Mouse (Mus musculus): ENCODE data around the gene Zfp937.
"Not testable (repeated sequence)": the region's sequence is repeated elsewhere in the genome, so short reads cannot be mapped to it uniquely, and the experiment has no call there.

The Zfp937 gene

DNA sequence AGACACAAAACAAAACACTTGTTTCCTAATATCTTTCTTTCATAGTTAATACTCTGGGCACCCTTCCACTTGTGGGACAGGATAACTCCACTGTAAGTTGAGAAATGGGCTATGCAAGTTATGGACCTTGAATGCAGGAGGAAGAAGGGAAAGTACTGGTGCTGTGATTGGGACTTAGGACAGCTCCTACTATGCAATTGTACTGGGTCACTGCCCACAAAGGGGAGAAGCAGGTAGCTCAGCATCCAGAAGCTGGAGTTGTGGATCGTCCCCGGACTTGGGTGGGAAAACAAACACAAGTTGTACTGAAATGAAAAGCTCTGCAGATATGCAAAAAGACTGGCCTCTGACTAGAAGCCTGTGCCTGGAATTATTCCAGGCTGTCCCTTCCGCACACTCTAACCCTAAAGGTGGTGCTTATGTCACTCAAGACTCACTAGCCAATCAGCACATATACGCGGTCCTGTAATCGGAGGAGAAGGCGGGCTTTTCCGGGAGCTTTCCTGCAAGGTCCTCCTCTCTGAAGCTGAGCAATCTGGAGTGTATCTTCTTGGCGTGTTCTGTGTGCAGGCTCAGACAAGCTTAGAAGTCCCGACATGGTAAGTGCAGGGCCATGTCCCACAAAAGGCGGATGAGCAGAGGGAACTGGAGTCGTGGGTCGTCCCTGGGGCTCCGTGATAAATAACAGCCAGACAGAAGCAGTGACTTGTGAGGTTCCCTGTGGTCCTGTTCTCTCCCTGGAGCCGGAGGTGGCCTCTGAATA is at the start of gene Zfp937:
Zfp937 (plus strand) TSS at position 474 of the 763 bp plus-strand sequence.
- DNase-seq (ENCODE audit: low read depth): not testable (repeated sequence)

DNA sequence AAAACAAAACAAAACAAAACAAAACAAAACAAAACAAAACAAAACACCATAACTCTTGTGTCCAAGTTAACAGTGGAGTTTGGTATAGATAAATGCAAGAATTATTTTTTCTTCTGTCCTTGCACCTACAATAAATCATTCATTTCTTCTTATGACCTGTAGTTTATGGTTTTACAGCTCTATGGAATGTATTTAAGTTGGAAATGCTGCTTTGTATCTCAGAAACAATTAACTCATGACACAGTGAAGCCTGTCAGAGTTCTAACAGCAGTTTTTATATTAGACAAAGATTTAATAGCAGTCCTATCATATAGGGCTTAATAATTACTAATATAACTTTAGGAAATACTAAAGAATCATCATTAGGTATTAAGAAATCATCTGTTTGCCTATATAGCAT is 44.0 kb upstream of the Zfp937 start:
- DNase-seq (ENCODE audit: low read depth): no peak

DNA sequence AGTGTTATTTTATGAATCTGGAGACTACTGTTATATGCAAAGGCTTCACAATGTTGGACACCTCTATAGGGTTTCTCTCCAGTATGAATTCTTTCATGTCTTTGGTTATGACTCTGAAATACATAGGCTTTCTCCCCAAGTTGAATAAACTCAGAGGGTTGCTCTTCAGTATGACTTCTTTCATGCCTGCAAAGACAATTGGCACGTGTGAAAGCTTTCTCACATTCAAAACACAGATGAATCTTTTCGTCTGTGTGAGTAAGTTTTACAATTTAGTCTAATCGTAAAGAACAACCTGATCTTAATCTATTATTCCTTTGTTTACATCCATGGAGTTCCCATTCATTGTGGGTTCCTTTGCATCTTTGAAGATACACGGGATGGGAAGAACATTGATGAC is 38.3 kb upstream of the Zfp937 start, which contains the start of gene Gm10770:
Gm10770 (minus strand) TSS at position 101 of the 400 bp plus-strand sequence.
- not testable (repeated sequence) for DNase-seq (ENCODE audit: low read depth)

DNA sequence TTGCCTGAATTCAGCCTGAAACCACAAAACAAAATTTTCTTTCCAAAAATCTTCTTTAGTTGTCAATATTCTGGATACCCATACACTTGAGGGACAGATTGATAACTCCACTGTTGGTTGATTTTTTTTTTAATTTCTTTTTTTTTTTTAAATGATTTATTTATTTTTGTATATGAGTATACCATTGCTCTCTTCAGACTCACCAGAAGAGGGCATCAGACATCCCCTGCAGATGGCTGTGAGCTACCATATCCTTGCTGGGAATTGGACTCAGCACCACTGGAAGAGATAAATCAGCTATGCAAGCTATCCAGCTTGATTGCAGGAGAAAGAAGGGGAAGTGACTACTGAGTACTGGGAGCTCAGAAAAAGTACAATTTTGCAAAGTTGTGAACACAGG is 36.8 kb upstream of the Zfp937 start:
- DNase-seq (ENCODE audit: low read depth): not testable (repeated sequence)

DNA sequence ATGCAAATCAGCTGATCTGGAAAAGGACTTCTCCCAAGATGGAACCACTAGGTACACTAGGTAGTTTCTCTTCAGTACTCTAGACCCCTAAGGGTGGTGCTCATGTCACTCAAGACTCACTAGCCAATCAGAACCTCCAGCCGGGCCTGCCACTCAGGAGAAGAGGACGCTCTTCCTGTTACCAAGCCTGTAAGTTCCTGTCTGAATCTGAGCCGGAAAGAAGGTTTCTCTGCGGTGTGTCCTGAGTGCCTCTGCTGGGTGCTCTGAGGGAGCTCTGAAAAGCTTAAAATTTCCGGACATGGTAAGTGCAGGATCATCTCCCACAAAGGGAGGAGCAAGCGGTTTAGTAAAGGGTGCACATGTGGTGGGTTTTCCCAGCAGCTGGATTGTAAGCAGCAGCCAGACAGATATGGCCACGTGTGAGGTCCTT is 36.3 kb upstream of the Zfp937 start, which contains the start of gene Gm14139:
Gm14139 (plus strand) TSS at position 186 of the 430 bp plus-strand sequence.
- DNase-seq (ENCODE audit: low read depth): not testable (repeated sequence)

DNA sequence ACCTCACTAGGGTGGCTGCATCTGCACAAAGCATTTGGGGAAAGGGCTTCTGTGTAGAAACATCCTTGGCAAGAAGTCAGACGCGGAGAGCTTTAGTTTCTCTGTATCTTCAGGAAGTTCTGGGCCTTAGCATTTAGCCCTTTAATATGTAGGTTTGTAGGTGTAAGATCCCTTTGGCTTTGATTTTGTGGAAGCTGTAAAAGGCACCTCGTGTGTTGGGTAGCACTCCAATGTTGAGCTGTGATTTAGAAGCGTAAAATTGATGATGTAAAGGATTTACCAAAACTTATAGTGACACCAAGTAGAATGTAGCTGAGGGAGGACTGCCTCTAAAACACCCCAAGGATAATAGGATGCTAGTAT is 471 bp downstream of the Zfp937 start:
- DNase-seq (ENCODE audit: low read depth): not testable (repeated sequence)

DNA sequence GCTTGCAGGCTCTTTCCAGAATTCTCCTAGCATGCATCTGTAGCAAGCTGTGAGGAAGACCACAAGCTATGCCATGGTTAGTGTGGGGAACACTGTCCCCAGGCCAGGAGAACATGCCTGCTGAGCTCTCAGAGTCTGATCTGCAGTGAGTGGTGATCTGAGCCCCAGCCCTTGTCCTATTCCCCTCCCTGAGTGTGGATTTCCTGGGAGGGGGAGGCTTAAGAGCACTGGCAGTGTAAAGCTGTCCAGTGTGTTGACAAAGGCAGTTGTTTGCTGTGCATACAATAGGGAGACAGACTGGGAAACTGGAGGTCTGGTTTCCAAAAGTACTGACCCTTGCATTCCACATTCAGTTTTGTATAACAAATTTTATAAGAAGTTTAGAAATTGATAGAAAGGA is 5.4 kb downstream of the Zfp937 start:
- DNase-seq (ENCODE audit: low read depth): not testable (repeated sequence)

DNA sequence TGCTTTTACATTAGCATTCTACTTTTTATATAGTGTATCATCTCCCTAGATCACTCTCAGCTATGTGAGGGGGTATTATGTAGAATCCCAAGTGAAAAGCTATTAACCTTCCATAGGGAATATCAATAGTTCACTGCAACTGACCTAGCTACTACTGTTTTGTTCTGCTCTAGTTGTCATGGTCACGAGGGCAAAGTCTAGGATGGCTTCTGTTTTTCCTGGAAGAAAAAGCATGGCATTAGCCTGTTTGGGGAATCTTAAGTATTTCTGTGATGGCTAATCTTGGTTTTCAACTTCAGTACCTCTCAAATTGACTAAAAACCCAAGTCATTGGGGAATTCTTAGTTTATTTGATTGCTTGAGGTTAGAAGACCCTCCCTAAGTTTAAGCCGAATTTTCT is 25.3 kb downstream of the Zfp937 start:
- no peak for DNase-seq (ENCODE audit: low read depth)

DNA sequence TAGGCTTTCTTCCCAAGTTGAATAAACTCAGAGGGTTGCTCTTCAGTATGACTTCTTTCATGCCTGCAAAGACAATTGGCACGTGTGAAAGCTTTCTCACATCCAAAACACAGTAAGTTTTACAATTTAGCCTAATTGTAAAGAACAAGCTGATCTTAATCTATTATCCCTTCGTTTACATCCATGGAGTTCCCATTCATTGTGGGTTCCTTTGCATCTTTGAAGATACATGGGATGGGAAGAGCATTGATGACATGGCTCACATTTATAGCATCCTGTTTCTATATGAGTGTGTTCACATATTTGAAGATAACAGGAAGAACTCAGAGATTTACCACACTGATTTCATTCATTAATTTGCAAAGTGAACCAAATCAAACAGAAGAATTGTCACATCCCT is 37.6 kb downstream of the Zfp937 start, which contains the start of gene Gm21994:
Gm21994 (minus strand) TSS at position 101 of the 400 bp plus-strand sequence.
- DNase-seq (ENCODE audit: low read depth): not testable (repeated sequence)

DNA sequence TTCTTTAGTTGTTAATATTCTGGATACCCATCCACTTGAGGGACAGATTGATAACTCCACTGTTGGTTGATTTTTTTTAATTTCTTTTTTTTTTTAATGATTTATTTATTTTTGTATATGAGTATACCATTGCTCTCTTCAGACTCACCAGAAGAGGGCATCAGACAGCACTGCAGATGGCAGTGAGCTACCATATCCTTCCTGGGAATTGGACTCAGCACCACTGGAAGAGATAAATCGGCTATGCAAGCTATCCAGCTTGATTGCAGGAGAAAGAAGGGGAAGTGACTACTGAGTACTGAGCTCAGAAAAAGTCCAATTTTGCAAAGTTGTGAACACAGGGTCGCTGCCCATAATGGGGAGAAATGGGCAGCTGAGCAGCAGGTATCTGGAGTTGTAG is 39.0 kb downstream of the Zfp937 start:
- DNase-seq (ENCODE audit: low read depth): not testable (repeated sequence)

DNA sequence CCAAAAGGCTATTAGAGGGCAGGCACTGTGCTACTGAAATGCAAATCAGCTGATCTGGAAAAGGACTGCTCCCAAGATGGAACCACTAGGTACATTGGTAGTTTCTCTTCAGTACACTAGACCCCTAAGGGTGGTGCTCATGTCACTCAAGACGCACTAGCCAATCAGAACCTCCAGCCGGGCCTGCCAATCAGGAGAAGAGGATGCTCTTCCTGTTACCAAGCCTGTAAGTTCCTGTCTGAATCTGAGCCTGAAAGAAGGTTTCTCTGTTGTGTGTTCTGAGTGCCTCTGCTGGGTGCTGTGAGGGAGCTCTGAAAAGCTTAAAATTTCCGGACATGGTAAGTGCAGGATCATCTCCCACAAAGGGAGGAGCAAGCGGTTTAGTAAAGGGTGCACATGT is 39.4 kb downstream of the Zfp937 start, which contains the start of gene Gm14124:
Gm14124 (plus strand) TSS at position 227 of the 400 bp plus-strand sequence.
- not testable (repeated sequence) for DNase-seq (ENCODE audit: low read depth)
